Mouse (Mus musculus) hindbrain, postnatal 0 days (tissue): ENCODE data around the gene Gm47996. TPM values are rescaled to one million over a fixed set of nuclear protein-coding genes. Genes with fewer than 3 reads are reported as not detected.
"Not testable (repeated sequence)": the region's sequence is repeated elsewhere in the genome, so short reads cannot be mapped to it uniquely, and the experiment has no call there.

Experiments used
- ATAC-seq: fragments of 200-750 bp; cut with Nextera tagmentation; 2 replicates; pipeline ENCODE4 v1.8.0; 2017; ENCODE audit warnings: mild to moderate bottlenecking, moderate TSS enrichment, moderate library complexity
- DNase-seq: peaks from one replicate; pipeline ENCODE4 v3.0.0-alpha.2; 2015; ENCODE audit warnings: low spot score
- H3K27ac ChIP-seq: fragments of 300-500 bp; sonication (generic); 2 replicates; pipeline ENCODE4 v1.5.1; 2014; ENCODE audit warnings: mild to moderate bottlenecking
- H3K27me3 ChIP-seq: fragments of 300-500 bp; sonication (generic); 2 replicates; pipeline ENCODE4 v1.6.1; 2014; ENCODE audit warnings: low read length, mixed read lengths; ENCODE audit not compliant: insufficient read depth
- H3K36me3 ChIP-seq: fragments of 300-500 bp; sonication (generic); 2 replicates; pipeline ENCODE4 v1.6.1; 2014; ENCODE audit warnings: low read length, mixed read lengths; ENCODE audit not compliant: insufficient read depth
- H3K4me1 ChIP-seq: fragments of 300-500 bp; sonication (generic); 2 replicates; pipeline ENCODE4 v1.6.1; 2014; ENCODE audit warnings: antibody characterized with exemption, low read length, mixed read lengths; ENCODE audit not compliant: insufficient read depth
- H3K4me2 ChIP-seq: fragments of 300-500 bp; sonication (generic); 2 replicates; pipeline ENCODE4 v1.6.1; 2014; ENCODE audit warnings: low read depth, mild to moderate bottlenecking, low read length, moderate library complexity, mixed read lengths
- H3K4me3 ChIP-seq: fragments of 300-500 bp; sonication (generic); 2 replicates; pipeline ENCODE4 v1.5.1; 2014; ENCODE audit warnings: low read length
- H3K9ac ChIP-seq: fragments of 300-500 bp; sonication (generic); replicated peaks from 2 replicates; pipeline ENCODE4 v1.6.1; 2014; ENCODE audit warnings: mild to moderate bottlenecking, low read length, moderate library complexity, mixed read lengths
- H3K9me3 ChIP-seq: fragments of 300-500 bp; sonication (generic); 2 replicates; pipeline ENCODE4 v1.6.1; 2016; ENCODE audit warnings: low read length, mixed read lengths
- CTCF ChIP-seq: IDR thresholded peaks from 2 replicates; pipeline ENCODE4 v1.5.1; 2016; ENCODE audit warnings: antibody characterized with exemption, control low read depth, low read depth
- WGBS: fragments of 180-500 bp; shearing (Covaris S2); extraction: QIAGEN DNeasy Blood & Tissue Kit; methylation state at CpG from one replicate; pipeline ENCODE4 v1.1.7; 2014; 5-methylcytosine and 5-hydroxymethylcytosine counted together
- polyA plus RNA-seq: library from polyadenylated mRNA; unstranded; fragments of >200 nt; fragmentation: Nextera tagmentation; extraction: Ambion mirVana; gene quantifications from 2 replicates; pipeline ENCODE4 v1.2.1, GENCODE M21; 2015
- total RNA-seq: library from RNA; depleted of rRNA; stranded (reverse); fragments of >200 nt; gene quantifications from 2 replicates; pipeline ENCODE4 v1.2.3, GENCODE M21; 2014

Gene Gm47996
- total and polyA plus RNA-seq, 2 experiments from 2014 or later: not detected

GRCm38 (mm10) chr1:151177937-151178271 is 32.0 kb upstream of the Gm47996 start:
- H3K36me3 ChIP-seq: no peaks in the 10 kb centered on the region
- no peaks in the 10 kb centered on the region for H3K4me1 ChIP-seq
- H3K9ac ChIP-seq: no peak overlapping the region
- peak overlapping the region; percentile 48 for H3K4me2 ChIP-seq
- no peaks in the 10 kb centered on the region for H3K9me3 ChIP-seq
- WGBS: 14% methylated on average over 4 of the region's 4 CpGs
- DNase-seq (no peak), ATAC-seq (no peak; the same call in 1 of the 2 replicates)
- no peak for TF ChIP-seq CTCF
- H3K4me3 ChIP-seq: peak overlapping the region; percentile 24
- no peaks in the 10 kb centered on the region for H3K27me3 ChIP-seq
- no peak overlapping the region for H3K27ac ChIP-seq

GRCm38 (mm10) chr1:151178505-151179083 is 31.3 kb upstream of the Gm47996 start:
- no peak for TF ChIP-seq CTCF
- no peak overlapping the region for H3K4me2 ChIP-seq
- no peak overlapping the region for H3K27ac ChIP-seq
- no peaks in the 10 kb centered on the region for H3K36me3 ChIP-seq
- no peaks in the 10 kb centered on the region for H3K4me1 ChIP-seq
- H3K27me3 ChIP-seq: no peaks in the 10 kb centered on the region
- DNase-seq (no peak), ATAC-seq (0 out of 2 replicates have a peak, but pooled peaks have one; percentile 18)
- WGBS: 20% methylated on average over 2 of the region's 2 CpGs
- H3K9me3 ChIP-seq: no peaks in the 10 kb centered on the region
- no peak overlapping the region for H3K4me3 ChIP-seq
- H3K9ac ChIP-seq: no peak overlapping the region

GRCm38 (mm10) chr1:151180167-151180566 is 29.8 kb upstream of the Gm47996 start:
- Histone ChIP-seq H3K4me2 (no peak overlapping the region), H3K27ac (no peak overlapping the region), H3K9ac (no peak overlapping the region), H3K27me3 (no peaks in the 10 kb centered on the region), H3K36me3 (no peaks in the 10 kb centered on the region), H3K9me3 (no peaks in the 10 kb centered on the region), H3K4me3 (no peak overlapping the region), H3K4me1 (no peaks in the 10 kb centered on the region)
- DNase-seq (no peak), ATAC-seq (no peak)
- whole genome bisulfite sequencing: 78% methylated on average over 2 of the region's 2 CpGs
- no peak for TF ChIP-seq CTCF

- H3K9ac ChIP-seq, H3K36me3 ChIP-seq, H3K4me1 ChIP-seq, ATAC-seq, H3K27me3 ChIP-seq, H3K27ac ChIP-seq, H3K4me3 ChIP-seq, DNase-seq, H3K9me3 ChIP-seq, H3K4me2 ChIP-seq: not testable (repeated sequence)
- WGBS: no CpG with 5 or more reads among the region's 7 CpGs
Measured at GRCm38 (mm10) chr1:151182266-151182665, 27.7 kb upstream of the Gm47996 start, which contains the start of gene Gm47985. TSS of gene Gm47985 (plus strand) at chr1:151182537.

- WGBS: 72% methylated on average over 3 of the region's 3 CpGs
- H3K9me3 ChIP-seq, H3K27ac ChIP-seq, H3K4me1 ChIP-seq, H3K4me3 ChIP-seq, DNase-seq, H3K9ac ChIP-seq, H3K36me3 ChIP-seq, ATAC-seq, H3K27me3 ChIP-seq, H3K4me2 ChIP-seq: not testable (repeated sequence)
Measured at GRCm38 (mm10) chr1:151186186-151186585, 23.7 kb upstream of the Gm47996 start.

GRCm38 (mm10) chr1:151186879-151187424 is 23.0 kb upstream of the Gm47996 start:
- not testable (repeated sequence) for DNase-seq, H3K4me1 ChIP-seq, H3K9me3 ChIP-seq, ATAC-seq, H3K4me2 ChIP-seq, H3K36me3 ChIP-seq, H3K27ac ChIP-seq, H3K4me3 ChIP-seq, H3K9ac ChIP-seq, H3K27me3 ChIP-seq
- WGBS: 76% methylated on average over 4 of the region's 4 CpGs

- Histone ChIP-seq H3K4me2 (no peak overlapping the region), H3K9me3 (no peaks in the 10 kb centered on the region), H3K4me1 (no peaks in the 10 kb centered on the region), H3K27me3 (no peaks in the 10 kb centered on the region), H3K27ac (no peak overlapping the region), H3K9ac (no peak overlapping the region), H3K4me3 (no peak overlapping the region), H3K36me3 (no peaks in the 10 kb centered on the region)
- DNase-seq (no peak), ATAC-seq (no peak)
- TF ChIP-seq CTCF: no peak
- 94% methylated on average over 4 of the region's 4 CpGs for WGBS
Measured at GRCm38 (mm10) chr1:151188469-151188868, 21.5 kb upstream of the Gm47996 start.

- not testable (repeated sequence) for H3K9ac ChIP-seq, DNase-seq, H3K27me3 ChIP-seq, ATAC-seq, H3K4me3 ChIP-seq, H3K36me3 ChIP-seq, H3K9me3 ChIP-seq, H3K27ac ChIP-seq, H3K4me1 ChIP-seq, H3K4me2 ChIP-seq
- no CpG with 5 or more reads among the region's 7 CpGs for WGBS
Measured at GRCm38 (mm10) chr1:151192075-151192474, 17.9 kb upstream of the Gm47996 start, which contains the start of gene Gm8947. TSS of gene Gm8947 (plus strand) at chr1:151192376.

GRCm38 (mm10) chr1:151192739-151193138 is 17.2 kb upstream of the Gm47996 start:
- H3K27ac ChIP-seq, H3K36me3 ChIP-seq, H3K9ac ChIP-seq, H3K4me2 ChIP-seq, DNase-seq, H3K27me3 ChIP-seq, H3K9me3 ChIP-seq, H3K4me1 ChIP-seq, H3K4me3 ChIP-seq, ATAC-seq: not testable (repeated sequence)
- WGBS: 93% methylated on average over 15 of the region's 15 CpGs

GRCm38 (mm10) chr1:151195986-151196385 is 13.9 kb upstream of the Gm47996 start:
- WGBS: 74% methylated on average over 4 of the region's 4 CpGs
- H3K4me1 ChIP-seq, H3K36me3 ChIP-seq, H3K9ac ChIP-seq, H3K4me3 ChIP-seq, H3K27me3 ChIP-seq, H3K27ac ChIP-seq, H3K4me2 ChIP-seq, DNase-seq, H3K9me3 ChIP-seq, ATAC-seq: not testable (repeated sequence)
